Mouse (Mus musculus) lung, postnatal 0 days (tissue): ENCODE measurements around the gene Mcat.

ENCODE experiments used
- CTCF ChIP-seq: IDR thresholded peaks from 2 replicates; pipeline ENCODE4 v1.5.1; 2016; ENCODE audit warnings: antibody characterized with exemption, mild to moderate bottlenecking
- EP300 ChIP-seq: IDR thresholded peaks from 2 replicates; pipeline ENCODE4 v1.6.1; 2016; ENCODE audit warnings: antibody characterized with exemption, mild to moderate bottlenecking, control low read depth

- TF ChIP-seq EP300 (no peak), CTCF (no peak)
These were observed 23.7 kb downstream of the Mcat start for GRCm38 (mm10) chr15:83539905-83540304.
